Mouse (Mus musculus) layer of hippocampus, adult 18-20 months (tissue): Measurements from ENCODE around the gene Krt2. TPM values are rescaled to one million over a fixed set of nuclear protein-coding genes. Genes with fewer than 3 reads are reported as not detected.

ENCODE experiments used
- DNase-seq, 2 experiments: peaks; one replicate each; pipeline ENCODE4 v3.0.0; 2022; ENCODE audit warnings: low spot score in 2 of 2
- long read RNA-seq: library from polyadenylated mRNA; stranded (forward); transcript quantifications from one replicate; pipeline ENCODE4 v2.0.0, GENCODE M21; 2021
- total RNA-seq, 2 experiments: library from RNA; stranded (reverse); gene quantifications; 2 replicates each; pipeline ENCODE4 v1.2.3; 2021

The Krt2 gene
- total RNA-seq, result 10 to 100 TPM in 1 of 2 experiments, 1 to 10 TPM in 1; 7.3 to 10.5 TPM
- long read RNA-seq, transcript Krt2-201 (9 exons, 2,613 nt), result major isoform, 14 of 16 reads
- long read RNA-seq, partial matches to known transcripts, result 1 of 16 reads
- long read RNA-seq, other reads (novel, unspliced or antisense), result 1 of 16 reads

- peak; percentile 51 to 53 for DNase-seq
Observed at GRCm38 (mm10) chr15:101817875-101818274, at the start of gene Krt2. Gene Krt2 (minus strand): TSS chr15:101818169.

DNA sequence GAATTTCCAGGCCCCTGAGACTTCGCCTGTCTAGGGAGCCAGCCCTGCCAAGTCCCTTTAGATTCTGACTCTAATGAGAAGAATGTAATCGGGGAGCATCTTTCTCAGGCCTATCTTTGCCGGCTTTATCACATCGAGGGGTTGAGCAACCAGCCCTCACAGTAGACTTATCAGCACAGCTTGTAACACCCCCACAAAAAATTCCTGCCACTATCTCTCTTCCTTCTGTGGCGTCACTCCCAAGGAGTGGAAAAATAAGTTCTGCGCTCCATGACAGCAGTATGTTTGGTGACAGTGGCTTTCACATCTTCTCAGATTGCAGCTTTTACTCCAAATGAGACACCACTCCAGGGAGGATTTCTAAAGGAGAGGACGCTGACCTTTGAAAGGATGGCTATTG, 48.8 kb upstream of the Krt2 start:
- DNase-seq, result peak; percentile 47 to 70

DNA sequence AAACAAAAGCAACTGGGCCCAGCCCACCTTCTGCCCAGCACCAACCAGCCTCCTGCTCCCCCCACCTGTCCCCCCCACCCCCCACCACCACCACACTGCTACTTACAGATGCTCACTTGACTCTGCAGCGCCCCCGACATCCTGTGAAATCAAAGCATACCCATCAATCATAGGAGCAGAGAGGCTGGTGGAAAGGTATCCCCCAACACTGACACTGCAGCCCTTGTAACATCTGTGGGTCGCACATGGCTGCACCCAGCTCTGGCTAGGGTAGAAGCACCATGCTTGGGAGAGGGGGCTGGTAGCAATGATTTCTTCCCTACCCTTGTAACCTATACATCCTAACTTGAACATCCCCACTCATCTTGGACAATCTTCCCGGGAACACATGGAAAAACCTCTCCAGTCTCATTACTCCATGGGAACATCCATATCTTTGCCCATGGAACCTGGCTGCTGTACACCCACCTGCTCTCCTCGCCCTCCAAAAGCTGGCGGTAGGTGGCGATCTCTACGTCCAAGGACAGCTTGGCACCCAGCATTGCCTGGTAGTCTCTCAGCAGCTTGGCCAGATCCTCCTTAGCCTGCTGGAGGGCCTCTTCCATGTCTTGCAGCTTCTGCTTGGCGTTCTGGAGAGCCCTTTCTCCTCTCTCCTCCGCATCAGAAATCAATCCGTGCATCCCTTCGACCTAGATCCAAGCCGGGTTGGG, 42.6 kb upstream of the Krt2 start:
- DNase-seq, result no peak

- DNase-seq, result peak in 1 of 2 experiments; percentile 54
Observed at GRCm38 (mm10) chr15:101859735-101860170, 41.8 kb upstream of the Krt2 start.

DNA sequence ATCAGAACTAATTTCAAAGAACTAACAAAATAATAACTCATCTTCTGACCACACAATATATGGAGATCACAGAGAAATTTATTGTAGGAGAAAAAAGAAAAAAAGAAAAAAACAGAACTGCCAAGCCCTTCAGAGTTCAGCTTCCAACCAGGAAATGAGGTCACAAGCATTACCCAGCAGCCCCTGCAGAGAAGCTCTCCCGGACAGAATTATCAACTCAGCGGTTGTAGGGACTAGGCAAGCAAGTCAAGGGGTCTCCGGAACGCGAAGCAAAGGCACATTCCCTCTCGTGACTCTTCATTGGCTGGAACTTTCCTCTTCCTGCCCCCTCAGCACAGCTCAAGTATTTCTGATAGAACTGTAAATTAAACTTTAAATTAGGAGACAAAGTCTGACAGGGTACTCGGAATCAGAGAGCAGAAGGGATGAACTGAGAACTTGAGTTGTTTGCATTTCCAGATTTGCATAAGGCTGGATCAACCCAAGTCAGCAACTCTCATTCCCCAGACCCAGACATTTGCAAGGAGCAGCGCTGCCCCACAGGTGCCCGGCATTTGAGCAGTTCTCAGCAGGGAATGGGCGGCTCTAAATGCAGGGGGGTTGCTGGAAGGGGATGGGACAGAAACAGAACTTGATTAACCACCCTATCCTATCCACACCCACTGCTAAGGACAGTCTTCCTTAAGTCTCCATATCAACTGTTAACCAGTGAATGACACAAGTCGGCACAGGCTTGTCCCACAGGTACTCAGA, 40.9 kb upstream of the Krt2 start:
- no peak for DNase-seq

DNA sequence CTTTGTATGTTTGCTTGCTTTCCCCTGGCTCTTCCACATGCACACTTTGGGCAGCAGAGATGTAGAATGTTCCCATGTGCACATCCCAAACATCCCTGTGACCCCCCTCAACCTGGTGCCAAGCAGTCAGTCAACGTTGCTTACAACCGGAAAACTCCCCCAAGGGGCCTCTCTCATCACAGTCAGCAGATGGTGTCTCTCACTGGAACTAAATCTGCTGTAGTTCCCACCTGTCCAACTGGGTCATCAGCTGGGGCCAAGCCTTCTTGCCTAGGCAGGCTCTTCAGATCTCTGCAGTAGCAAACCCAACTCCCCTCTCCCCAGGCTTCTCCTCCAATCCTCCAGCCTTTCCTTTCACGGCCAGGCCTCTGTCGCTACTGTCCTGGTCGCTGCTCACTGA, 38.7 kb upstream of the Krt2 start:
- DNase-seq, result no peak

- DNase-seq, result no peak
Observed at GRCm38 (mm10) chr15:101855732-101856131, 37.8 kb upstream of the Krt2 start.

DNA sequence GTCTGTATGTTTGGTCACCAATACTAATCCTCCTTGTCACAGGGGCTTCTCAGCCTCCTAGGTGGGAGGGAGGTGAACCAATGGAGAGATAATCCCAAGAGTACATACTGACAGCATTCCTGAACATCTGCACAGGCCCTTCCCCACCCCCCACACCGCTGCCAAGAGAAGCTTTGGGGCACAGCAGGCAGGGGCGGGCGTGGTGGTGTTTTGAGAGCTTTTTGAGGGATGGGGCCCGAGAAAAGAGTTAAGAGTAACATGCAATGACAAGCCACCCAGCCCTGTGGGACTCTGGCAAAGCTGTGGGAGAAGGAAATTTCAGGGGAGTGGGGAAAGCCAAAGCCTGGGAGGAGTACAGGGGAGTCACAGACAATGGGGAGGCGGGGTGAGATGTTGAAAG, 36.3 kb upstream of the Krt2 start:
- no peak for DNase-seq

DNA sequence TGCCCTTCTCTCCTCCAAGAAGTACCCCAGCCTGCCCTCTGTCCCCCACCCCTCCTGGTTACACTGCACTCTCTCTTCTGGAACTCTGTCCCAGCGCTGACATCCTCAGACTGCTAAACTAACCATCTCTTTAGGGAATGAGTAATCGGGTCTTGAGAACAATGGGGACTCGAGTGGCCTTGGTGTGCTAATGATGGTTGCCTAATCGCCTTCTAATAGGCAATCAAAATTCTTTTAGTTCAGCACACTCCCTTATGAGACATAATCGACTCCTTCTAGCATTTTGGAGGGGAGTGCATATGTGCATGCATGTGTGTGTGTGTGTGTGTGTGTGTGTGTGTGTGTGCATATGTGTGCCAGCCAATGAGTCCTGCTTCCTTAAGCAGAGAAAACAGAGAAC, 34.6 kb upstream of the Krt2 start:
- DNase-seq, result no peak

GRCm38 (mm10) chr15:101850694-101851093, 32.7 kb upstream of the Krt2 start, which contains the start of gene Krt1:
Gene Krt1 (minus strand): TSS chr15:101850794.
- no peak for DNase-seq

- peak in 1 of 2 experiments; percentile 62 for DNase-seq
Observed at GRCm38 (mm10) chr15:101845971-101846403, 28.0 kb upstream of the Krt2 start.

DNA sequence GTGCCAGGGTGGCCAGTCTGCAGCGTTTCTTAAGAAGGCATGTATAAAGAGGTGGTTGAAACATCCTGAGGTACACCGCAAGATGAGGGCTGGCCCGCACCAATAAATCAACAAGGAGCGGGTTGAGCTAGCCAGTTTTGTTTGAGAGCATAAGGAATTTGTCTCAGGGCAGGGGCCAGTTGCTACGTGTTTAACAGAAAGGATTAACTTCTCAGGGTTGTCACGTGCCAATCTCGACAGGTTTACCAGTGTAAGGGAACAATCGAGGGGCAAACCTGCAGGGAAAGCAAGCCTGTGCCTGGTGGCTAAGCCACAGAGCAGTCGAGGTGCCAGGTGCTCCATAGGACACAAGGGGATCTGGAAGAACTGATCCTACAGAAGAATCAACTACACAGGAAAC, 25.2 kb upstream of the Krt2 start:
- DNase-seq, result no peak

GRCm38 (mm10) chr15:101834784-101835328, 16.9 kb upstream of the Krt2 start:
- DNase-seq, result no peak

DNA sequence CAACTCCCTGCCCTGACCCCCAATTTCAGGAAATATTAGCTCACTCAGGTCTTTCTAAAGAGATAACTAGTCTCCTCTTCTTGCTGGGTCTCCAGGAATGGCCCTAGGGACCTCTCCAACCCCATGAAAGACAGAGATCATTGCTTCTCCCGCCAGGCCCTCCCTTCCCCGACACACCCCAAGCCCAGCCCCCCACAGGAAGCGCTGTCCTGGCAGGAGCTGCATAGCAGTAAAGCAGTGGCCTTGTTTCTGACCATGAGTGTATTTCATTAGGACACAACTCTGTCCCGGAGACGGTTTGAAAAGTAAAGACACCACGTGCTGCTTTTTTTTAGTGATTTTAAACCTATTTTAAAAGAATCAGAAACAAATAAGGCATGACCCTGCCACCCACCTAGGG, 15.2 kb upstream of the Krt2 start:
- no peak for DNase-seq

- DNase-seq, result no peak
Observed at GRCm38 (mm10) chr15:101829441-101829840, 11.5 kb upstream of the Krt2 start.

DNA sequence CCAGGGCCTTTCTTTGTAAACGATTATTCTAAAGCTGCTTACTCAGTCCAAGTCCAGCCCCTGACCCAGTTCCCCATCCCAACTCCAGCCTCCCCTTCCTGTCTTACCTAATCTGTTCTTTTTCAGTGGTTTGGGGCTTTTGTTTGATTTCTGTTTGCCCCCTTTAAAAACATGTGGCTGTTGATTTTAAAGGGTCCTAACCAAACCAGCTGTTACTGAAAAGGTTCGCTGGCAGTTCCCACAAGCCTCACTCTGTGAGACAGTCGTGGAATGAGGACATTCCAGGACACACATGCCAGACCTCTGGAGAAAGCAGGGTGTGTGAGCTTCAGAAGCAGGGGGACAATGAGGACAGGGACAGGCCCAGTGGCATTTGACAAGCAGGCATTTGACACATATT, 3.8 kb upstream of the Krt2 start:
- DNase-seq, result no peak

- DNase-seq, result peak in 1 of 2 experiments; percentile 56
Observed at GRCm38 (mm10) chr15:101803052-101803822, 14.7 kb downstream of the Krt2 start.

- no peak for DNase-seq
Observed at GRCm38 (mm10) chr15:101802296-101802835, 15.6 kb downstream of the Krt2 start, which contains the start of gene Krt73. Gene Krt73 (minus strand): TSS chr15:101802346.

DNA sequence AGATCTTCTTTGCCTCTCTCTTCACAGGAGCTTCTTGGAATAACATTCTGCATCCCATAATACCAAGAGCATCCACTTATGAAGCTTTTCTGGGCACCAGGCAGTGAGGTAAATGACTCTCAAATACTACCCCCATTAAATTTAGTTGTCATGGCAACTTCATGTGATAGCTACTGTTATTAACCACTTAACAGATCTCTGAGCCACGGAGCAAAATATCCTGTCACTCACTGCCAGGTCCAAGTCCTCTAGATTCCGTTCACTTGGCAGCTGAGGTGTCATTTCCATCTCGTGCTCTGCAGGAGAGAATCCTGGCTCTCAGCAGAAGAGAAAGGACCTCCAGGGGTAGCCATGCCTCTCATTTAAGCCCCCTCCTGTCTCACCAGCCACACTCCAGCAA, 27.1 kb downstream of the Krt2 start:
- no peak for DNase-seq

DNA sequence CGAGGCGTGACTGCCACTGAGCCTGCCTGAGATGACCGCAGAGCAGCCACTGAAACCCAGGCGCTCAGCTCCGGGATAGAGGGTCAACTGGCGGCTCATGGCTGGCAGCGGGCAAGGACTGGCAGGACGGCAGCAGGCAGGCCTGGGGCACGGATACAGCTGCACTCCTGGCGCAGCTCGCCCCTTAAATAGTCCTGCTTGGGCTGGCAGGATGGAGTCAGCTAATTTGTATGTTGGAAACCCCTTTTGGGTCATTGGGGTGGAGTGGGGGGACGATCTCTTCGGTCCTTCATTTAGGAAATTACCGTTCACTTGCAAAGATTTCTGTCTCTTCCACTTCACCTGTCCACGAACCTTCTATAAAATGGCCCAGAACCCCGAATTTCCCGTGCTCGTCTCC, 31.6 kb downstream of the Krt2 start, which contains the start of gene Krt72:
Gene Krt72 (minus strand): TSS at position 101 of the 400 bp plus-strand sequence.
- DNase-seq, result no peak

GRCm38 (mm10) chr15:101773420-101773819, 44.5 kb downstream of the Krt2 start:
- no peak for DNase-seq
